Mouse (Mus musculus): Measurements from ENCODE around the gene Gm44965. TPM values are rescaled to one million over a fixed set of nuclear protein-coding genes. Genes with fewer than 3 reads are reported as not detected.
A peak's percentile ranks its signal among the peaks of the same experiment; 100 is the strongest.
"Not testable (repeated sequence)": the region's sequence is repeated elsewhere in the genome, so short reads cannot be mapped to it uniquely, and the experiment has no call there.

Gene Gm44965
- polyA plus RNA-seq, 1 experiment from 2014 or later: 1.2 TPM

GRCm38 (mm10) chr6:48614756-48615155, 21.0 kb downstream of the Gm44965 start:
- Histone ChIP-seq H3K27me3 (ENCODE audit: insufficient read depth, poor library complexity, severe bottlenecking) (no peaks in the 10 kb centered on the region), H3K36me3 (peaks cover 51% of the 10 kb centered on the region), H3K4me3 (no peak overlapping the region), H3K4me1 (replicated peaks) (no peaks in the 10 kb centered on the region), H3K9me3 (peaks cover 3% of the 10 kb centered on the region; the same call in 1 of the 2 replicates), H3K27ac (no peak overlapping the region)
- no peak for DNase-seq (ENCODE audit: low spot score)
- 93% methylated on average over 5 of the region's 5 CpGs for WGBS

- H3K36me3 ChIP-seq: peaks cover 47% of the 10 kb centered on the region
- no peaks in the 10 kb centered on the region for H3K9me3 ChIP-seq
- H3K4me3 ChIP-seq: no peak overlapping the region
- DNase-seq (ENCODE audit: low spot score): no peak
- no peak overlapping the region for H3K27ac ChIP-seq
- H3K4me1 ChIP-seq (replicated peaks): no peaks in the 10 kb centered on the region
- 0 out of 2 replicates have a peak, but pooled peaks cover 2% of the 10 kb centered on the region for H3K27me3 ChIP-seq (ENCODE audit: insufficient read depth, poor library complexity, severe bottlenecking)
- 94% methylated on average over 30 of the region's 30 CpGs for WGBS
Observed at GRCm38 (mm10) chr6:48620031-48620430, 26.3 kb downstream of the Gm44965 start.

- not testable (repeated sequence) for DNase-seq (ENCODE audit: low spot score); H3K4me3 ChIP-seq; H3K9me3 ChIP-seq; H3K27ac ChIP-seq
- peaks cover 11% of the 10 kb centered on the region for H3K4me1 ChIP-seq (replicated peaks)
- peaks cover 35% of the 10 kb centered on the region for H3K36me3 ChIP-seq
- 85% methylated on average over 8 of the region's 8 CpGs for WGBS
- peaks cover 25% of the 10 kb centered on the region for H3K27me3 ChIP-seq (ENCODE audit: insufficient read depth, poor library complexity, severe bottlenecking)
Observed at GRCm38 (mm10) chr6:48622186-48622843, 28.6 kb downstream of the Gm44965 start.

GRCm38 (mm10) chr6:48623460-48623859, 29.7 kb downstream of the Gm44965 start:
- WGBS: 30% methylated on average over 1 of the region's 1 CpGs
- H3K36me3 ChIP-seq: peaks cover 35% of the 10 kb centered on the region
- no peaks in the 10 kb centered on the region for H3K9me3 ChIP-seq
- peaks cover 37% of the 10 kb centered on the region for H3K27me3 ChIP-seq (ENCODE audit: insufficient read depth, poor library complexity, severe bottlenecking)
- no peak overlapping the region for H3K4me3 ChIP-seq
- no peak for DNase-seq (ENCODE audit: low spot score)
- H3K27ac ChIP-seq: no peak overlapping the region
- peaks cover 16% of the 10 kb centered on the region for H3K4me1 ChIP-seq (replicated peaks)

GRCm38 (mm10) chr6:48626464-48626863, 32.7 kb downstream of the Gm44965 start, which contains the start of gene AI854703:
Gene AI854703 (plus strand): TSS chr6:48626764.
- Histone ChIP-seq H3K36me3 (peaks cover 7% of the 10 kb centered on the region; the same call in 1 of the 2 replicates), H3K4me1 (replicated peaks) (peaks cover 30% of the 10 kb centered on the region), H3K4me3 (peak within 1 kb of the TSS; percentile 55), H3K27me3 (ENCODE audit: insufficient read depth, poor library complexity, severe bottlenecking) (peaks cover 66% of the 10 kb centered on the region), H3K9me3 (no peaks in the 10 kb centered on the region), H3K27ac (peak within 1 kb of the TSS; percentile 50; the same call in 1 of the 2 replicates)
- 35% methylated on average over 8 of the region's 8 CpGs for WGBS
- no peak for DNase-seq (ENCODE audit: low spot score)

- H3K4me1 ChIP-seq (replicated peaks): peaks cover 30% of the 10 kb centered on the region
- H3K4me3 ChIP-seq: peak overlapping the region; percentile 55
- H3K27ac ChIP-seq: peak overlapping the region; percentile 50; the same call in 1 of the 2 replicates
- DNase-seq (ENCODE audit: low spot score): peak; percentile 61
- peaks cover 71% of the 10 kb centered on the region for H3K27me3 ChIP-seq (ENCODE audit: insufficient read depth, poor library complexity, severe bottlenecking)
- peaks cover 2% of the 10 kb centered on the region; the same call in 1 of the 2 replicates for H3K36me3 ChIP-seq
- under 1% methylated on average over 32 of the region's 32 CpGs for WGBS
- H3K9me3 ChIP-seq: no peaks in the 10 kb centered on the region
Observed at GRCm38 (mm10) chr6:48626984-48627383, 33.2 kb downstream of the Gm44965 start.

GRCm38 (mm10) chr6:48627511-48627924, 33.8 kb downstream of the Gm44965 start:
- Histone ChIP-seq H3K27ac (peak overlapping the region; percentile 50; the same call in 1 of the 2 replicates), H3K27me3 (ENCODE audit: insufficient read depth, poor library complexity, severe bottlenecking) (peaks cover 72% of the 10 kb centered on the region)
- WGBS: 6% methylated on average over 7 of the region's 7 CpGs

GRCm38 (mm10) chr6:48628377-48628776, 34.6 kb downstream of the Gm44965 start:
- Histone ChIP-seq H3K9me3 (no peaks in the 10 kb centered on the region), H3K4me1 (replicated peaks) (peaks cover 30% of the 10 kb centered on the region), H3K27me3 (ENCODE audit: insufficient read depth, poor library complexity, severe bottlenecking) (peaks cover 72% of the 10 kb centered on the region), H3K36me3 (no peaks in the 10 kb centered on the region), H3K27ac (no peak overlapping the region), H3K4me3 (no peak overlapping the region)
- no peak for DNase-seq (ENCODE audit: low spot score)
- 89% methylated on average over 3 of the region's 3 CpGs for WGBS

More at GRCm38 (mm10) chr6:48627511-48627924, 33.8 kb downstream of the Gm44965 start:
- H3K36me3 ChIP-seq: no peaks in the 10 kb centered on the region
- peaks cover 30% of the 10 kb centered on the region for H3K4me1 ChIP-seq (replicated peaks)
- H3K4me3 ChIP-seq: peak overlapping the region; percentile 55
- DNase-seq (ENCODE audit: low spot score): no peak
- no peaks in the 10 kb centered on the region for H3K9me3 ChIP-seq

- WGBS: 5% methylated on average over 54 of the region's 54 CpGs
- Histone ChIP-seq H3K4me1 (replicated peaks) (peaks cover 30% of the 10 kb centered on the region), H3K27ac (peak overlapping the region; percentile 73), H3K9me3 (no peaks in the 10 kb centered on the region), H3K4me3 (peak overlapping the region; percentile 57), H3K36me3 (no peaks in the 10 kb centered on the region), H3K27me3 (ENCODE audit: insufficient read depth, poor library complexity, severe bottlenecking) (peaks cover 72% of the 10 kb centered on the region)
- peak; percentile 43 for DNase-seq (ENCODE audit: low spot score)
Observed at GRCm38 (mm10) chr6:48628808-48629660, 35.3 kb downstream of the Gm44965 start.

- Histone ChIP-seq H3K27ac (peak overlapping the region; percentile 73), H3K4me3 (peak overlapping the region; percentile 57), H3K9me3 (no peaks in the 10 kb centered on the region), H3K27me3 (ENCODE audit: insufficient read depth, poor library complexity, severe bottlenecking) (peaks cover 72% of the 10 kb centered on the region), H3K4me1 (replicated peaks) (peaks cover 30% of the 10 kb centered on the region), H3K36me3 (no peaks in the 10 kb centered on the region)
- WGBS: 23% methylated on average over 13 of the region's 13 CpGs
- no peak for DNase-seq (ENCODE audit: low spot score)
Observed at GRCm38 (mm10) chr6:48629661-48630034, 35.9 kb downstream of the Gm44965 start.

GRCm38 (mm10) chr6:48630831-48631230, 37.1 kb downstream of the Gm44965 start:
- no peak overlapping the region for H3K27ac ChIP-seq
- H3K36me3 ChIP-seq: no peaks in the 10 kb centered on the region
- H3K4me3 ChIP-seq: no peak overlapping the region
- 89% methylated on average over 8 of the region's 8 CpGs for WGBS
- H3K9me3 ChIP-seq: no peaks in the 10 kb centered on the region
- peaks cover 62% of the 10 kb centered on the region for H3K27me3 ChIP-seq (ENCODE audit: insufficient read depth, poor library complexity, severe bottlenecking)
- peaks cover 30% of the 10 kb centered on the region for H3K4me1 ChIP-seq (replicated peaks)
- no peak for DNase-seq (ENCODE audit: low spot score)

GRCm38 (mm10) chr6:48635105-48635504, 41.4 kb downstream of the Gm44965 start:
- Histone ChIP-seq H3K4me1 (replicated peaks) (peaks cover 22% of the 10 kb centered on the region), H3K27ac (no peak overlapping the region), H3K27me3 (ENCODE audit: insufficient read depth, poor library complexity, severe bottlenecking) (peaks cover 19% of the 10 kb centered on the region), H3K9me3 (no peaks in the 10 kb centered on the region), H3K36me3 (no peaks in the 10 kb centered on the region), H3K4me3 (no peak overlapping the region)
- DNase-seq (ENCODE audit: low spot score): no peak
- 87% methylated on average over 2 of the region's 2 CpGs for WGBS

- Histone ChIP-seq H3K9me3 (no peaks in the 10 kb centered on the region), H3K27ac (no peak overlapping the region)
- WGBS: 36% methylated on average over 6 of the region's 6 CpGs
Observed at GRCm38 (mm10) chr6:48636515-48636914, 42.8 kb downstream of the Gm44965 start.

More at GRCm38 (mm10) chr6:48636515-48636914, 42.8 kb downstream of the Gm44965 start:
- H3K36me3 ChIP-seq: no peaks in the 10 kb centered on the region
- H3K4me3 ChIP-seq: no peak overlapping the region
- peaks cover 6% of the 10 kb centered on the region for H3K27me3 ChIP-seq (ENCODE audit: insufficient read depth, poor library complexity, severe bottlenecking)
- peak; percentile 26 for DNase-seq (ENCODE audit: low spot score)
- H3K4me1 ChIP-seq (replicated peaks): peaks cover 22% of the 10 kb centered on the region
